Mouse (Mus musculus) neural tube, embryonic 11.5 days (tissue): ENCODE data around the gene Akap12. TPM values are rescaled to one million over a fixed set of nuclear protein-coding genes. Genes with fewer than 3 reads are reported as not detected.
A peak's percentile ranks its signal among the peaks of the same experiment; 100 is the strongest.

ENCODE experiments used
- ATAC-seq: fragments of 200-750 bp; cut with Nextera tagmentation; 2 replicates; pipeline ENCODE4 v1.8.0; 2017; ENCODE audit warnings: moderate number of reproducible peaks, mild to moderate bottlenecking, moderate TSS enrichment, moderate library complexity; ENCODE audit not compliant: insufficient read depth, low FRiP score, low TSS enrichment
- DNase-seq: peaks from one replicate; pipeline ENCODE4 v3.0.0-alpha.2; 2015; ENCODE audit warnings: low spot score
- H3K27ac ChIP-seq: fragments of 300-500 bp; sonication (generic); 2 replicates; pipeline ENCODE4 v1.5.1; 2014; ENCODE audit warnings: low read depth, mild to moderate bottlenecking, low read length
- H3K27me3 ChIP-seq: fragments of 300-500 bp; sonication (generic); 2 replicates; pipeline ENCODE4 v1.6.1; 2014; ENCODE audit warnings: mild to moderate bottlenecking, low read length, mixed read lengths; ENCODE audit not compliant: control insufficient read depth, insufficient read depth
- H3K36me3 ChIP-seq: fragments of 300-500 bp; sonication (generic); 2 replicates; pipeline ENCODE4 v1.6.1; 2014; ENCODE audit warnings: mild to moderate bottlenecking, low read length, moderate library complexity, mixed read lengths; ENCODE audit not compliant: control insufficient read depth, insufficient read depth
- H3K4me1 ChIP-seq: fragments of 300-500 bp; sonication (generic); 2 replicates; pipeline ENCODE4 v1.6.1; 2014; ENCODE audit warnings: low read length, mixed read lengths; ENCODE audit not compliant: control insufficient read depth, insufficient read depth
- H3K4me2 ChIP-seq: fragments of 300-500 bp; sonication (generic); 2 replicates; pipeline ENCODE4 v1.6.1; 2014; ENCODE audit warnings: low read depth, mild to moderate bottlenecking, moderate library complexity
- H3K4me3 ChIP-seq: fragments of 300-500 bp; sonication (generic); 2 replicates; pipeline ENCODE4 v1.5.1; 2014; ENCODE audit warnings: low read depth, low read length
- H3K9ac ChIP-seq: fragments of 300-500 bp; sonication (generic); 2 replicates; pipeline ENCODE4 v1.6.1; 2014; ENCODE audit warnings: mild to moderate bottlenecking, low read length
- H3K9me3 ChIP-seq: fragments of 300-500 bp; sonication (generic); 2 replicates; pipeline ENCODE4 v1.6.1; 2016; ENCODE audit warnings: low read length; ENCODE audit not compliant: control insufficient read depth
- WGBS: fragments of 180-500 bp; shearing (Covaris S2); extraction: QIAGEN DNeasy Blood & Tissue Kit; methylation state at CpG from one replicate; pipeline ENCODE4 v1.1.7; 2014; 5-methylcytosine and 5-hydroxymethylcytosine counted together
- polyA plus RNA-seq: library from polyadenylated mRNA; unstranded; fragments of >200 nt; fragmentation: Nextera tagmentation; extraction: Ambion mirVana; gene quantifications from 2 replicates; pipeline ENCODE4 v1.2.1, GENCODE M21; 2014

Gene Akap12
- polyA plus RNA-seq, 1 experiment from 2014 or later, result 74.4 TPM

DNA sequence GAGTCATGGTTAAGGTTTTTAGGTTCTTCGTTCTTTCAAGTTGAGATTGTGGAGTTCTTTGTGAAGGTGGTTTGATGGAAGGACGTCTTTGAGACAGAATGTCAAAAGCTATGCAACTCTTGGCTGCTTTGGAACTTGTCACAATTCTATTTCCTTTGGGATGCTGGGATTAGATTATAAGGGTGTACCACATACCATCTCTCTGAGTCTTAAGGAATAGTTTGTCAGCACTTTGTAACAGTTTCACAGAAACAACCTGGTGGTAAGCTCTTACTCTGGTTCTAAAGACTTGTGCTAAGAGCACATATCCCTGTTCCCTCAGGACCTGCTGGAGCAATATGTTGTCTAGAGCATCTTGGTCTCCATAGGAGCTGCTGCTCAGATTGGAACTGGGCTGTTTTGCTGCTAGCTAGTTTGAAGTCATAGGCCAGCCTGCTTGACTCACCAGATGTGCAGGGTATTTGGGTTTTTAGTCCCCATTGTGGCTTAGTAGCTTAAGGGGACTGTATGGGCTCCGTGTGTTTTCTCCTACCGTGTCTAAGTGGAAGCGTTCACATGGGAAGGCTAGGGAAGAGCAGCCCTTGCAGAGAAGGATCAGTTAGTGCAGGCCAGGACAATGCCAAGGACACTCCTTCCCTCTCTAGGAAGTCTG lies 123.4 kb downstream of the Akap12 start:
- Histone ChIP-seq H3K9me3 (no peaks in the 10 kb centered on the region), H3K4me2 (peak overlapping the region; percentile 91), H3K27me3 (no peaks in the 10 kb centered on the region), H3K4me3 (peak overlapping the region; percentile 100; the same call in 1 of the 2 replicates), H3K27ac (no peak overlapping the region), H3K36me3 (peaks cover 3% of the 10 kb centered on the region; the same call in 1 of the 2 replicates), H3K9ac (peak overlapping the region; percentile 98), H3K4me1 (peaks cover 17% of the 10 kb centered on the region)
- DNase-seq (no peak), ATAC-seq (no peak)
- 72% methylated on average over 5 of the region's 5 CpGs for WGBS

DNA sequence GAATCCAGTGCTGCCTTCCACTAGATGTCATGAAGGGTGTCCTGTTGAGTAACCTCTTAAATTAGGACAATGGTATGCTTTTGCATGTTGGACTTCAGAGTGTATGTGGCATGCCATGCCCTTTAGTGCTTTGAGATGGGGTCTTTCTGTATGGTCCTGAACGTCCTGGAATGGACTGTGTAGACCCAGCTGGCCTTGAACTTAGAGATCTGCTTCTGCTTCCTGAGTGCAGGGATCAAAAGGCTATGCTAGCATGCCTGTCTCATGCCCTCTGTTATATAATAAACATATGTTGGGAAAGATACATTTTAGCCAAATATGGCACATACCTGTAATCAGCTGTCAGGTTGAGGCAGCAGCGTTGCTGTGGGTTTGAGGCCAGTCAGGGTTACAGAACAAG lies 124.4 kb downstream of the Akap12 start:
- no peak overlapping the region for H3K4me3 ChIP-seq
- DNase-seq, result no peak
- H3K27me3 ChIP-seq, result no peaks in the 10 kb centered on the region
- no peaks in the 10 kb centered on the region for H3K9me3 ChIP-seq
- peaks cover 17% of the 10 kb centered on the region for H3K4me1 ChIP-seq
- no peak overlapping the region for H3K4me2 ChIP-seq
- H3K9ac ChIP-seq, result no peak overlapping the region
- 76% methylated on average over 2 of the region's 2 CpGs for WGBS
- peaks cover 3% of the 10 kb centered on the region; the same call in 1 of the 2 replicates for H3K36me3 ChIP-seq
- no peak for ATAC-seq
- no peak overlapping the region for H3K27ac ChIP-seq

GRCm38 (mm10) chr10:4391076-4391475 lies 124.9 kb downstream of the Akap12 start:
- Histone ChIP-seq H3K36me3 (peaks cover 3% of the 10 kb centered on the region; the same call in 1 of the 2 replicates), H3K27me3 (no peaks in the 10 kb centered on the region), H3K9me3 (no peaks in the 10 kb centered on the region), H3K4me2 (no peak overlapping the region), H3K4me1 (peaks cover 17% of the 10 kb centered on the region), H3K9ac (no peak overlapping the region), H3K4me3 (no peak overlapping the region), H3K27ac (no peak overlapping the region)
- DNase-seq (no peak), ATAC-seq (no peak)
- WGBS, result 75% methylated on average over 5 of the region's 5 CpGs

DNA sequence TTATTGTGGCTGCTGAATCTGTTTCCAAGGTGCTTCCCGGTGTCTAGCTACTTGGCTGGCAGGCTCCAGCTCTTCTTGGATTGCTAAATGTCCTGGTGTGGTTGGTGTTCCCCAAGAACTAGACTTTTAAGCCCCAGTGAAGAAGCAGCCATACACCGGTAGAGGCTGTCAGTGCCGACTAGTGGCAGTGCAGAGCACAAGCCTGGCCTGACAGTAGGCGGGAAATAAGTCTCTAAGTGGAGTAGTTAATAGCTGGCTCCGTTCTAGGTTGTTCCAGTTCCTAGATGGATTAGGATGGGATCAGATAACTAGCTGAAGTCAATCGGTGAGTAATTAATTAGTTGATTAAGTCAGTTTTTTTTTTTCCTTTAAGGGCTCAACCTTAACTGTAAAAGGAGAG lies 125.7 kb downstream of the Akap12 start:
- no peak overlapping the region for H3K27ac ChIP-seq
- no peak overlapping the region for H3K4me3 ChIP-seq
- DNase-seq, result no peak
- H3K4me1 ChIP-seq, result peaks cover 17% of the 10 kb centered on the region
- no peak overlapping the region for H3K4me2 ChIP-seq
- H3K9ac ChIP-seq, result no peak overlapping the region
- ATAC-seq, result no peak
- H3K36me3 ChIP-seq, result peaks cover 3% of the 10 kb centered on the region; the same call in 1 of the 2 replicates
- H3K27me3 ChIP-seq, result no peaks in the 10 kb centered on the region
- 72% methylated on average over 6 of the region's 6 CpGs for WGBS
- H3K9me3 ChIP-seq, result no peaks in the 10 kb centered on the region

DNA sequence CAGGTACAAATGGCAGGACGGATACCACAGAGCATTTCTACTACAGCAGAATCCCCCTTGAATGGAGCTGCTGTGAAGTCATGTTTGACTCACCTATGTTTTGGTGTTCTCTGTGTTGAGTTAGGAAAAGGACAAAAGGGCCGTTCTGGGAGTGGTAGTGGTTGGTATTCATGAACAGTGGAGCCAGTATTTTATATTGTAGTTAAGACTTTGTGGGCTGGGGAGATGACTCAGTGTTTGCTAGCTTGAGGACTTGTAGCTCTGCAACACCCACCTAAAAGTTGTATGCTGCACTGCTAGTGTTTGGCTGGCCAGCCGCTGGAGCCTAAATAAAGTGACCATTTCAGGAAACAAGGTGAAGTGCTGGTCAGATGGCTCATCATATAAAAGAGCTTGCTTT lies 129.1 kb downstream of the Akap12 start:
- no peak for DNase-seq
- Histone ChIP-seq H3K4me3 (no peak overlapping the region), H3K27ac (no peak overlapping the region), H3K27me3 (no peaks in the 10 kb centered on the region), H3K4me2 (no peak overlapping the region), H3K9me3 (no peaks in the 10 kb centered on the region), H3K9ac (no peak overlapping the region), H3K36me3 (peaks cover 3% of the 10 kb centered on the region; the same call in 1 of the 2 replicates), H3K4me1 (peaks cover 2% of the 10 kb centered on the region)
- WGBS, result 90% methylated on average over 3 of the region's 3 CpGs
- no peak for ATAC-seq

- Histone ChIP-seq H3K9ac (no peak overlapping the region), H3K4me2 (no peak overlapping the region), H3K4me1 (no peaks in the 10 kb centered on the region), H3K27ac (no peak overlapping the region), H3K36me3 (no peaks in the 10 kb centered on the region; the same call in 1 of the 2 replicates), H3K27me3 (no peaks in the 10 kb centered on the region), H3K9me3 (no peaks in the 10 kb centered on the region), H3K4me3 (no peak overlapping the region)
- ATAC-seq (no peak), DNase-seq (no peak)
- 92% methylated on average over 5 of the region's 5 CpGs for WGBS
Measured at GRCm38 (mm10) chr10:4398058-4398457, 131.9 kb downstream of the Akap12 start.

GRCm38 (mm10) chr10:4404895-4405491 lies 138.8 kb downstream of the Akap12 start:
- Histone ChIP-seq H3K27me3 (no peaks in the 10 kb centered on the region), H3K4me2 (no peak overlapping the region), H3K4me1 (no peaks in the 10 kb centered on the region), H3K9me3 (no peaks in the 10 kb centered on the region), H3K27ac (no peak overlapping the region), H3K9ac (no peak overlapping the region), H3K36me3 (no peaks in the 10 kb centered on the region; the same call in 1 of the 2 replicates), H3K4me3 (no peak overlapping the region)
- 68% methylated on average over 5 of the region's 5 CpGs for WGBS
- ATAC-seq (peak; percentile 60; the same call in 1 of the 2 replicates), DNase-seq (no peak)

GRCm38 (mm10) chr10:4405511-4405910 lies 139.3 kb downstream of the Akap12 start:
- DNase-seq (no peak), ATAC-seq (no peak)
- no peak overlapping the region for H3K27ac ChIP-seq
- no peak overlapping the region for H3K9ac ChIP-seq
- no peaks in the 10 kb centered on the region for H3K27me3 ChIP-seq
- no peaks in the 10 kb centered on the region for H3K9me3 ChIP-seq
- no peak overlapping the region for H3K4me3 ChIP-seq
- no peak overlapping the region for H3K4me2 ChIP-seq
- WGBS, result 85% methylated on average over 5 of the region's 5 CpGs
- no peaks in the 10 kb centered on the region; the same call in 1 of the 2 replicates for H3K36me3 ChIP-seq
- H3K4me1 ChIP-seq, result no peaks in the 10 kb centered on the region

GRCm38 (mm10) chr10:4407191-4407590 lies 141.0 kb downstream of the Akap12 start:
- no peak for ATAC-seq
- DNase-seq, result no peak
- Histone ChIP-seq H3K27me3 (no peaks in the 10 kb centered on the region), H3K36me3 (no peaks in the 10 kb centered on the region; the same call in 1 of the 2 replicates), H3K9ac (no peak overlapping the region), H3K27ac (no peak overlapping the region), H3K4me1 (no peaks in the 10 kb centered on the region), H3K4me3 (no peak overlapping the region), H3K9me3 (no peaks in the 10 kb centered on the region), H3K4me2 (no peak overlapping the region)
- WGBS, result 87% methylated on average over 1 of the region's 1 CpGs
